Mouse (Mus musculus): ENCODE measurements around the gene Zdhhc7.

GRCm38 (mm10) chr8:120101068-120101972 is at the start of gene Zdhhc7:
- TF ChIP-seq CTCF (conservative IDR thresholded peaks at IDR 0.05; ENCODE audit: low read length) (no peak), POU5F1 (IDR thresholded peaks at IDR 0.05; ENCODE audit: borderline replicate concordance, low read length) (no peak), NANOG (IDR thresholded peaks at IDR 0.05; ENCODE audit: borderline replicate concordance, low read length) (no peak)

All from E14TG2a.4 (cell line).